ENCODE assay signal across 7 mouse cellular contexts in the genomic region with DNA sequence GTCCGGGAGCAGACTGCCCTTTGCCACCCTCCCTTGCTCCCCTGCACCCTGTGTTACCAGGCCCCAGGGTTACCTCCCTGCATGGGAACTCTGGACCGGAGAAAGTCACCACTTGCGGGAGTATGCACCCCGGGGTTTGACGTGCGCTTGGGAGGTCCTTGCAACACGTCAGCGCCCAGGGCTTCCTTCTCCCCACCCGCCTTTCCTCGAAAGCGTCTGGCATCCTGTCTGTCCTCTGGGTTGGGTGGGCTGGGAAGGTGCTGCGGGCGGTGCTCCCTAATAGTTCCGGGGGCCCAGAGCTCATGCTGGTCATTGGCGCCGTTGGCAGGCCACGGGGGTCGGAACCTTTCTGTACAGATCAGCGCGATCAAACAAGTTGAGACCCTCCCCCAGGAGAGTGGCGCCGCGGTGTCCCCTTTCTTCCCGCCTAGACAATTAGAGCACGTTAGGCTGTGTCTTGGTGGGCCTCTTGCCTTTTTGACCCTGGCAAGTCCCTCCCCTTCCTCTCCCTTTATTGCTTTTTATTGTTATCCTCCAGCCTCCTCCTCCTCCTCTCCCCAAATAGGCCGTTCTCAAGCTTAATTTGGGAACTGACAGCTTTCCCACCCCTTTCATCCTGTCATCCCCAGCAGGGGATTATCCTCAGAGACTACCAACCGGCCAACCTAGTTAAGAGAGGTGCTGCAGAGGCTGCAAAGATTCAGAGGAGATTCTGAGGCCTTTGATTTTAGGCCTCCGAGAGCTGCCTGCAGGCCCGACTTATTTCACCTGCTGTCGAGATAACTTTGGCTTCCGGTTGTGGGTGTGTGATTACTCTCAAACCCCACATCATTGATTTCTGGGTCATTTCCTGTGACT. TPM values are rescaled to one million over a fixed set of nuclear protein-coding genes. Genes with fewer than 3 reads are reported as not detected.
DNase-seq lines count a peak whose midpoint lies in the region; ATAC-seq and TF ChIP-seq lines count a peak whose summit lies in the region.

No protein-coding gene starts in this region.

- 1% methylated on average over 31 of the region's 31 CpGs for WGBS in forebrain, embryonic 11.5 days
- 6% methylated on average over 31 of the region's 31 CpGs for WGBS in intestine, embryonic 15.5 days
- WGBS in lung, embryonic 14.5 days: 6% methylated on average over 31 of the region's 31 CpGs

- H3K36me3 ChIP-seq in E14TG2a.4 (ENCODE audit: insufficient read depth, low read length): peaks cover 36% of the 10 kb centered on the region
- no peaks in the 10 kb centered on the region for H3K36me3 ChIP-seq in forebrain, embryonic 11.5 days (ENCODE audit: control insufficient read depth, insufficient read depth, low read length)
- H3K36me3 ChIP-seq in intestine, embryonic 15.5 days: no peaks in the 10 kb centered on the region
- H3K36me3 ChIP-seq in lung, embryonic 14.5 days (ENCODE audit: insufficient read depth): no peaks in the 10 kb centered on the region

- H3K4me1 ChIP-seq in E14TG2a.4 (replicated peaks; ENCODE audit: low read depth, low read length): peaks cover 45% of the 10 kb centered on the region
- peaks cover 8% of the 10 kb centered on the region; the same call in 1 of the 2 replicates for H3K4me1 ChIP-seq in forebrain, embryonic 11.5 days (replicated peaks; ENCODE audit: control insufficient read depth, insufficient read depth, low read length)
- H3K4me1 ChIP-seq in intestine, embryonic 15.5 days (replicated peaks): peaks cover 21% of the 10 kb centered on the region
- no peaks in the 10 kb centered on the region for H3K4me1 ChIP-seq in lung, embryonic 14.5 days (ENCODE audit: insufficient read depth)

- H3K4me2 ChIP-seq in forebrain, embryonic 11.5 days (ENCODE audit: low read depth, low read length, severe bottlenecking): peak overlapping the region; percentile 88
- peak overlapping the region; percentile 92 for H3K4me2 ChIP-seq in intestine, embryonic 15.5 days (replicated peaks)
- peak overlapping the region; percentile 90 for H3K4me2 ChIP-seq in lung, embryonic 14.5 days

- peak overlapping the region; percentile 48 for H3K9ac ChIP-seq in forebrain, embryonic 11.5 days (ENCODE audit: low read length)
- peak overlapping the region; percentile 47 for H3K9ac ChIP-seq in intestine, embryonic 15.5 days
- peak overlapping the region; percentile 64 for H3K9ac ChIP-seq in lung, embryonic 14.5 days

- ATAC-seq in forebrain, embryonic 11.5 days (replicated peaks; ENCODE audit: low FRiP score): peak; percentile 25
- ATAC-seq in intestine, embryonic 15.5 days: peak; percentile 56
- peak; percentile 15 for ATAC-seq in lung, embryonic 14.5 days (ENCODE audit: insufficient read depth)
- peak; percentile 7; the same call in 1 of the 2 replicates for ATAC-seq in neutrophil, adult 5-6 weeks (ENCODE audit: extremely low read depth, insufficient number of reproducible peaks, low FRiP score, poor library complexity, severe bottlenecking)

- H3K27ac ChIP-seq in forebrain, embryonic 11.5 days (ENCODE audit: low read depth, low read length): no peak overlapping the region
- H3K27ac ChIP-seq in intestine, embryonic 15.5 days: peak overlapping the region; percentile 70
- no peak overlapping the region for H3K27ac ChIP-seq in lung, embryonic 14.5 days (ENCODE audit: low read depth)

- intact Hi-C loops in left cerebral cortex, postnatal 14 days (cut with DNase I): loop anchor here (5.0 kb wide), 2 partner anchors 103 to 113 kb away; no protein-coding TSS in a partner anchor

- no peak for TF ChIP-seq CTCF in E14TG2a.4 (conservative IDR thresholded peaks at IDR 0.05; ENCODE audit: low read length)
- no peak for TF ChIP-seq CTCF in lung, embryonic 14.5 days (IDR thresholded peaks at IDR 0.05; ENCODE audit: low read depth)

- peak overlapping the region; percentile 86 for H3K4me3 ChIP-seq in E14TG2a.4 (replicated peaks; ENCODE audit: low read length)
- peak overlapping the region; percentile 42 for H3K4me3 ChIP-seq in forebrain, embryonic 11.5 days (ENCODE audit: low read depth, low read length)
- H3K4me3 ChIP-seq in intestine, embryonic 15.5 days (replicated peaks): peak overlapping the region; percentile 72
- peak overlapping the region; percentile 63 for H3K4me3 ChIP-seq in lung, embryonic 14.5 days (ENCODE audit: low read depth, low read length)

- no peaks in the 10 kb centered on the region for H3K9me3 ChIP-seq in E14TG2a.4 (ENCODE audit: low read length)
- H3K9me3 ChIP-seq in forebrain, embryonic 11.5 days (ENCODE audit: control insufficient read depth, low read length): no peaks in the 10 kb centered on the region
- H3K9me3 ChIP-seq in intestine, embryonic 15.5 days: no peaks in the 10 kb centered on the region
- H3K9me3 ChIP-seq in lung, embryonic 14.5 days (ENCODE audit: low read depth, low read length): no peaks in the 10 kb centered on the region

- DNase-seq in adrenal gland, adult 2 months: peak; percentile 63
- DNase-seq in forebrain, embryonic 11.5 days (ENCODE audit: low spot score): no peak
- peak; percentile 60 for DNase-seq in lung, embryonic 14.5 days
- DNase-seq in left cerebral cortex, postnatal 14 days (ENCODE audit: low spot score in 2 of 2): no peak

- H3K27me3 ChIP-seq in E14TG2a.4 (ENCODE audit: insufficient read depth, low read length): peaks cover 55% of the 10 kb centered on the region
- H3K27me3 ChIP-seq in forebrain, embryonic 11.5 days (ENCODE audit: control insufficient read depth, insufficient read depth, low read length): peaks cover 3% of the 10 kb centered on the region; the same call in 1 of the 2 replicates
- 0 out of 2 replicates have a peak, but pooled peaks cover 3% of the 10 kb centered on the region for H3K27me3 ChIP-seq in intestine, embryonic 15.5 days (replicated peaks)
- H3K27me3 ChIP-seq in lung, embryonic 14.5 days (ENCODE audit: insufficient read depth, low read length): no peaks in the 10 kb centered on the region; the same call in 1 of the 2 replicates

RNA-seq across cellular contexts. Expression of gene Dusp5, which starts 1.0 kb away (rescaled TPM):
- total RNA-seq in adrenal gland, adult 2 months (2021): 10 to 100 TPM in 1 of 2 experiments, 1 to 10 TPM in 1; 8.8 to 15.3 TPM
- polyA plus RNA-seq in adrenal gland, adult 2 months (2012; rRNA removed): 4.5 and 6.5 TPM in 2 replicates
- 4.4 and 4.5 TPM in 2 replicates for polyA plus RNA-seq in forebrain, embryonic 11.5 days (2014; fragmentation: Nextera tagmentation; extraction: Ambion mirVana)
- 8.7 and 9.0 TPM in 2 replicates for polyA plus RNA-seq in intestine, embryonic 15.5 days (2015; fragmentation: Nextera tagmentation; extraction: Ambion mirVana)
- polyA plus RNA-seq in lung, embryonic 14.5 days (2014; fragmentation: Nextera tagmentation; extraction: Ambion mirVana): 7.3 and 8.9 TPM in 2 replicates
- total RNA-seq in neutrophil, adult 5-6 weeks (2017): 18.5 and 21.2 TPM in 2 replicates
- total RNA-seq in left cerebral cortex, postnatal 14 days (2021): 10 to 100 TPM in 1 of 2 experiments, 1 to 10 TPM in 1; 9.1 to 10.6 TPM

RNA-seq across cellular contexts. Expression of gene Nutf2-ps1, which starts 58.9 kb away (rescaled TPM):
- total RNA-seq in adrenal gland, adult 2 months (2021): 10 to 100 TPM; 72.7 to 98.1 TPM
- polyA plus RNA-seq in adrenal gland, adult 2 months (2012; rRNA removed): 72.0 and 89.9 TPM in 2 replicates
- polyA plus RNA-seq in forebrain, embryonic 11.5 days (2014; fragmentation: Nextera tagmentation; extraction: Ambion mirVana): 433 and 467 TPM in 2 replicates
- polyA plus RNA-seq in intestine, embryonic 15.5 days (2015; fragmentation: Nextera tagmentation; extraction: Ambion mirVana): 366 and 397 TPM in 2 replicates
- polyA plus RNA-seq in lung, embryonic 14.5 days (2014; fragmentation: Nextera tagmentation; extraction: Ambion mirVana): 389 and 445 TPM in 2 replicates
- 4.2 and 10.1 TPM in 2 replicates for total RNA-seq in neutrophil, adult 5-6 weeks (2017)
- total RNA-seq in left cerebral cortex, postnatal 14 days (2021): 10 to 100 TPM; 49.2 to 59.9 TPM

Comparison
In these comparisons a context has a peak if more than half of its experiments do, and no peak if none do; other contexts are left out.
1. DNase-seq: peak in adrenal gland, adult 2 months (single experiment) and lung, embryonic 14.5 days (single experiment); none in forebrain, embryonic 11.5 days (single experiment) and left cerebral cortex, postnatal 14 days (0 of 2).
2. Peak in every context shown above with its lines, with median percentiles within 50 percentile points of each other: H3K4me3 ChIP-seq, ATAC-seq, H3K4me2 ChIP-seq and H3K9ac ChIP-seq.